Mouse (Mus musculus) hindbrain, postnatal 0 days (tissue): ENCODE measurements around the gene Zgrf1. TPM values are rescaled to one million over a fixed set of nuclear protein-coding genes. Genes with fewer than 3 reads are reported as not detected.
A peak's percentile ranks its signal among the peaks of the same experiment; 100 is the strongest.

Experiments
- ATAC-seq: fragments of 200-750 bp; cut with Nextera tagmentation; 2 replicates; pipeline ENCODE4 v1.8.0; 2017; ENCODE audit warnings: mild to moderate bottlenecking, moderate TSS enrichment, moderate library complexity
- DNase-seq: peaks from one replicate; pipeline ENCODE4 v3.0.0-alpha.2; 2015; ENCODE audit warnings: low spot score
- H3K27ac ChIP-seq: fragments of 300-500 bp; sonication (generic); 2 replicates; pipeline ENCODE4 v1.5.1; 2014; ENCODE audit warnings: mild to moderate bottlenecking
- H3K27me3 ChIP-seq: fragments of 300-500 bp; sonication (generic); 2 replicates; pipeline ENCODE4 v1.6.1; 2014; ENCODE audit warnings: low read length, mixed read lengths; ENCODE audit not compliant: insufficient read depth
- H3K36me3 ChIP-seq: fragments of 300-500 bp; sonication (generic); 2 replicates; pipeline ENCODE4 v1.6.1; 2014; ENCODE audit warnings: low read length, mixed read lengths; ENCODE audit not compliant: insufficient read depth
- H3K4me1 ChIP-seq: fragments of 300-500 bp; sonication (generic); 2 replicates; pipeline ENCODE4 v1.6.1; 2014; ENCODE audit warnings: antibody characterized with exemption, low read length, mixed read lengths; ENCODE audit not compliant: insufficient read depth
- H3K4me2 ChIP-seq: fragments of 300-500 bp; sonication (generic); 2 replicates; pipeline ENCODE4 v1.6.1; 2014; ENCODE audit warnings: low read depth, mild to moderate bottlenecking, low read length, moderate library complexity, mixed read lengths
- H3K4me3 ChIP-seq: fragments of 300-500 bp; sonication (generic); 2 replicates; pipeline ENCODE4 v1.5.1; 2014; ENCODE audit warnings: low read length
- H3K9ac ChIP-seq: fragments of 300-500 bp; sonication (generic); replicated peaks from 2 replicates; pipeline ENCODE4 v1.6.1; 2014; ENCODE audit warnings: mild to moderate bottlenecking, low read length, moderate library complexity, mixed read lengths
- H3K9me3 ChIP-seq: fragments of 300-500 bp; sonication (generic); 2 replicates; pipeline ENCODE4 v1.6.1; 2016; ENCODE audit warnings: low read length, mixed read lengths
- CTCF ChIP-seq: IDR thresholded peaks from 2 replicates; pipeline ENCODE4 v1.5.1; 2016; ENCODE audit warnings: antibody characterized with exemption, control low read depth, low read depth
- WGBS: fragments of 180-500 bp; shearing (Covaris S2); extraction: QIAGEN DNeasy Blood & Tissue Kit; methylation state at CpG from one replicate; pipeline ENCODE4 v1.1.7; 2014; 5-methylcytosine and 5-hydroxymethylcytosine counted together
- polyA plus RNA-seq: library from polyadenylated mRNA; unstranded; fragments of >200 nt; fragmentation: Nextera tagmentation; extraction: Ambion mirVana; gene quantifications from 2 replicates; pipeline ENCODE4 v1.2.1, GENCODE M21; 2015
- total RNA-seq: library from RNA; depleted of rRNA; stranded (reverse); fragments of >200 nt; gene quantifications from 2 replicates; pipeline ENCODE4 v1.2.3, GENCODE M21; 2014

Gene Zgrf1
- total and polyA plus RNA-seq, 2 experiments from 2014 or later = 3.0 to 4.0 TPM

GRCm38 (mm10) chr3:127630735-127631372, 77.6 kb downstream of the Zgrf1 start:
- H3K4me1 ChIP-seq = peaks cover 10% of the 10 kb centered on the region; the same call in 1 of the 2 replicates
- no peak for TF ChIP-seq CTCF

GRCm38 (mm10) chr3:127631582-127631981, 78.3 kb downstream of the Zgrf1 start:
- WGBS = under 1% methylated on average over 10 of the region's 10 CpGs
- Histone ChIP-seq H3K27me3 (peaks cover 67% of the 10 kb centered on the region), H3K4me2 (peak overlapping the region; percentile 81; the same call in 1 of the 2 replicates), H3K9ac (no peak overlapping the region), H3K9me3 (no peaks in the 10 kb centered on the region), H3K27ac (no peak overlapping the region), H3K4me3 (no peak overlapping the region), H3K36me3 (no peaks in the 10 kb centered on the region), H3K4me1 (peaks cover 10% of the 10 kb centered on the region; the same call in 1 of the 2 replicates)
- no peak for TF ChIP-seq CTCF
- DNase-seq = no peak
- ATAC-seq = no peak

More at GRCm38 (mm10) chr3:127630735-127631372, 77.6 kb downstream of the Zgrf1 start:
- Histone ChIP-seq H3K27me3 (peaks cover 72% of the 10 kb centered on the region), H3K4me2 (no peak overlapping the region), H3K4me3 (no peak overlapping the region), H3K36me3 (no peaks in the 10 kb centered on the region), H3K27ac (no peak overlapping the region), H3K9ac (no peak overlapping the region), H3K9me3 (no peaks in the 10 kb centered on the region)
- WGBS = 8% methylated on average over 17 of the region's 17 CpGs
- DNase-seq (no peak), ATAC-seq (no peak)

GRCm38 (mm10) chr3:127632531-127632930, 79.2 kb downstream of the Zgrf1 start:
- no peak overlapping the region for H3K27ac ChIP-seq
- DNase-seq = peak; percentile 71
- no peaks in the 10 kb centered on the region for H3K36me3 ChIP-seq
- TF ChIP-seq CTCF = no peak
- peak overlapping the region; percentile 45 for H3K4me3 ChIP-seq
- peak overlapping the region; percentile 81 for H3K4me2 ChIP-seq
- WGBS = under 1% methylated on average over 32 of the region's 32 CpGs
- ATAC-seq = peak; percentile 68
- H3K4me1 ChIP-seq = peaks cover 10% of the 10 kb centered on the region; the same call in 1 of the 2 replicates
- H3K27me3 ChIP-seq = peaks cover 68% of the 10 kb centered on the region
- no peaks in the 10 kb centered on the region for H3K9me3 ChIP-seq
- no peak overlapping the region for H3K9ac ChIP-seq

- WGBS = under 1% methylated on average over 91 of the region's 92 CpGs
- H3K9ac ChIP-seq = peak within 1 kb of the TSS; percentile 18; the same call in 1 of the 2 replicates
- no peak for TF ChIP-seq CTCF
- H3K9me3 ChIP-seq = no peaks in the 10 kb centered on the region
- peak within 1 kb of the TSS; percentile 81 for H3K4me2 ChIP-seq
- DNase-seq = no peak
- peaks cover 10% of the 10 kb centered on the region; the same call in 1 of the 2 replicates for H3K4me1 ChIP-seq
- H3K36me3 ChIP-seq = no peaks in the 10 kb centered on the region
- peak; percentile 49 for ATAC-seq
- H3K4me3 ChIP-seq = peak within 1 kb of the TSS; percentile 45
- H3K27me3 ChIP-seq = peaks cover 74% of the 10 kb centered on the region
- no peak within 1 kb of the TSS for H3K27ac ChIP-seq
Observed at GRCm38 (mm10) chr3:127633080-127634032, 80.1 kb downstream of the Zgrf1 start, which contains the start of gene Neurog2. Gene Neurog2 (plus strand): TSS chr3:127633135.

- peak overlapping the region; percentile 45 for H3K4me3 ChIP-seq
- under 1% methylated on average over 54 of the region's 58 CpGs for WGBS
- ATAC-seq = peak; percentile 85
- H3K9ac ChIP-seq = peak overlapping the region; percentile 18; the same call in 1 of the 2 replicates
- H3K36me3 ChIP-seq = no peaks in the 10 kb centered on the region
- H3K4me1 ChIP-seq = peaks cover 10% of the 10 kb centered on the region; the same call in 1 of the 2 replicates
- peak; percentile 81 for DNase-seq
- no peak overlapping the region for H3K27ac ChIP-seq
- TF ChIP-seq CTCF = peak; percentile 77
- H3K27me3 ChIP-seq = peaks cover 72% of the 10 kb centered on the region
- H3K4me2 ChIP-seq = peak overlapping the region; percentile 81
- H3K9me3 ChIP-seq = no peaks in the 10 kb centered on the region
Observed at GRCm38 (mm10) chr3:127634101-127634983, 81.1 kb downstream of the Zgrf1 start.

- Histone ChIP-seq H3K4me1 (peaks cover 10% of the 10 kb centered on the region; the same call in 1 of the 2 replicates), H3K4me3 (no peak overlapping the region), H3K27me3 (peaks cover 73% of the 10 kb centered on the region), H3K9me3 (no peaks in the 10 kb centered on the region), H3K9ac (no peak overlapping the region), H3K27ac (no peak overlapping the region), H3K36me3 (no peaks in the 10 kb centered on the region), H3K4me2 (peak overlapping the region; percentile 81)
- DNase-seq (no peak), ATAC-seq (no peak)
- no peak for TF ChIP-seq CTCF
- WGBS = 3% methylated on average over 3 of the region's 3 CpGs
Observed at GRCm38 (mm10) chr3:127634984-127635349, 81.7 kb downstream of the Zgrf1 start.
